13 mouse cellular contexts compared by ENCODE assay signal in the genomic region with DNA sequence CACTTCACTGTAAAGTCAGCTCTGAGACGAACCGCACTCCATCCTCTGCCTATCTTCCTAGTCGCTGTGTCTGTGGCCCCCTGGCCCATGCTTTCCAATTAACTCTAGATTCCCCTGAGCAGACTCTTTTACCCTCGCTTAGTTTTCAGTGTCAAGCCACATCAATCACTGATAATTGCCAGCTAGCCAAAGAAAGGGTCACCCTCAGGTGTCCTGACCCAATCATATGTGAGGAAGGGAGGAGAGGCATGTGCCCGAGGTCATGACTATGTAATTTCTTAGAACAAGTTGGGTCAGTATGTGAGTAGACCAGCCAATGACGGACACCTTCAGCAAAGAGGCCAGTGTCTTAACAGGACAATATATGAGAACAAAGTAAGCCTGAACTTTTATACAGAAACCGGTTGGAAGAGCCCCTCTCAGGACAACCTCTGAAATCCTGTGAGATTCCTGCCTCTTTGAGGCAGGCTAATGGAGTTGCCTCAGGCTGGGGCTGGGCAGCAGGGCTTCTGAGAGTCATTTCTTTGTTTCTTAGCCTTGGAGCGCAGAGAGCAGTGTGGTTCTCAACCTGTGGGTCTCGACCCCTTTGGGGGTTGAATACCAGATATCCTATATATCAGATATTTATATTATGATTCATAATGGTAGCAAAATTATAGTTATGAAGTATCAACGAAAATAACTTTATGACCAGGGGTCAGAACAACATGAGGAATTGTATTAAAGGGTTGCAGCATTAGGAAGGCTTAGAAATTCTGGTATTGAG.
A peak's percentile ranks its signal among the peaks of the same experiment; 100 is the strongest.
DNase-seq lines count a peak whose midpoint lies in the region; ATAC-seq and TF ChIP-seq lines count a peak whose summit lies in the region.
"Had no signal": no experiment of that assay in that cellular context is flagged by ENCODE, and none has a peak within 500 bp of the region (broad histone marks: within the 10 kb centered on the region; RNA-seq: fewer than 3 reads in every experiment).

No protein-coding gene starts in this region.

- no peak overlapping the region for H3K9ac ChIP-seq in intestine, embryonic 14.5 days (ENCODE audit: low read length)
- H3K9ac ChIP-seq in intestine, postnatal 0 days (ENCODE audit: low read depth, low read length), result no peak overlapping the region
- H3K9ac ChIP-seq: midbrain, embryonic 13.5 days; neural tube, embryonic 13.5 days had no signal

- H3K9me3 ChIP-seq in intestine, embryonic 14.5 days (ENCODE audit: control insufficient read depth, low read length), result no peaks in the 10 kb centered on the region
- no peaks in the 10 kb centered on the region for H3K9me3 ChIP-seq in intestine, postnatal 0 days (ENCODE audit: control insufficient read depth)
- no peaks in the 10 kb centered on the region for H3K9me3 ChIP-seq in embryonic facial prominence, embryonic 10.5 days
- H3K9me3 ChIP-seq: midbrain, embryonic 13.5 days; neural tube, embryonic 13.5 days had no signal

- peak; percentile 67 for DNase-seq in embryo, embryonic 10 days (ENCODE audit: low spot score)
- DNase-seq in embryo, embryonic 11 days, result no peak
- no peak for DNase-seq in intestine, embryonic 14.5 days (ENCODE audit: low spot score)
- peak; percentile 44 for DNase-seq in embryonic facial prominence, embryonic 10.5 days (ENCODE audit: low spot score)
- peak; percentile 70 for DNase-seq in retina, embryonic 14.5 days (ENCODE audit: low spot score)
- no peak for DNase-seq in thymus, postnatal 4 days
- DNase-seq in ovary, postnatal 14 days (ENCODE audit: low spot score), result no peak
- DNase-seq: cerebellum, adult 9-11 months; kidney, adult 11 months; lung, postnatal 10 days had no signal

- H3K27ac ChIP-seq in intestine, embryonic 14.5 days (ENCODE audit: low read depth), result peak overlapping the region; percentile 27; the same call in 1 of the 2 replicates
- no peak overlapping the region for H3K27ac ChIP-seq in intestine, postnatal 0 days (ENCODE audit: low read depth, low read length)
- peak overlapping the region; percentile 27 for H3K27ac ChIP-seq in embryonic facial prominence, embryonic 10.5 days (replicated peaks)
- H3K27ac ChIP-seq: midbrain, embryonic 13.5 days; neural tube, embryonic 13.5 days had no signal

- peaks cover 42% of the 10 kb centered on the region for H3K4me1 ChIP-seq in intestine, embryonic 14.5 days (replicated peaks; ENCODE audit: control insufficient read depth, insufficient read depth, low read length)
- H3K4me1 ChIP-seq in intestine, postnatal 0 days (replicated peaks; ENCODE audit: control insufficient read depth, insufficient read depth, low read length), result no peaks in the 10 kb centered on the region; the same call in 1 of the 2 replicates
- peaks cover 37% of the 10 kb centered on the region for H3K4me1 ChIP-seq in embryonic facial prominence, embryonic 10.5 days

- no peak overlapping the region for H3K4me3 ChIP-seq in intestine, embryonic 14.5 days (ENCODE audit: low read depth, low read length)
- no peak overlapping the region for H3K4me3 ChIP-seq in intestine, postnatal 0 days (ENCODE audit: low read depth, low read length)
- no peak overlapping the region for H3K4me3 ChIP-seq in embryonic facial prominence, embryonic 10.5 days
- H3K4me3 ChIP-seq: midbrain, embryonic 13.5 days; neural tube, embryonic 13.5 days had no signal

- TF ChIP-seq CTCF in intestine, postnatal 0 days (IDR thresholded peaks at IDR 0.05; ENCODE audit: low read depth), result no peak

- H3K27me3 ChIP-seq in intestine, embryonic 14.5 days (replicated peaks; ENCODE audit: control insufficient read depth, insufficient read depth, low read length), result no peaks in the 10 kb centered on the region
- H3K27me3 ChIP-seq in intestine, postnatal 0 days (replicated peaks; ENCODE audit: control insufficient read depth, insufficient read depth, low read length), result no peaks in the 10 kb centered on the region
- 0 out of 2 replicates have a peak, but pooled peaks cover 7% of the 10 kb centered on the region for H3K27me3 ChIP-seq in embryonic facial prominence, embryonic 10.5 days (replicated peaks; ENCODE audit: low read depth, poor library complexity, severe bottlenecking)
- H3K27me3 ChIP-seq: midbrain, embryonic 13.5 days; neural tube, embryonic 13.5 days had no signal

- H3K4me2 ChIP-seq in intestine, embryonic 14.5 days (ENCODE audit: low read length), result no peak overlapping the region
- H3K4me2 ChIP-seq in intestine, postnatal 0 days (replicated peaks; ENCODE audit: low read depth), result no peak overlapping the region
- H3K4me2 ChIP-seq: midbrain, embryonic 13.5 days; neural tube, embryonic 13.5 days had no signal

- 57% methylated on average over 10 of the region's 10 CpGs for WGBS in intestine, embryonic 14.5 days
- WGBS in intestine, postnatal 0 days, result 71% methylated on average over 10 of the region's 10 CpGs
- whole genome bisulfite sequencing in embryonic facial prominence, embryonic 10.5 days, result 33% methylated on average over 10 of the region's 10 CpGs

- no peak for ATAC-seq in intestine, embryonic 14.5 days (replicated peaks; ENCODE audit: low FRiP score, low TSS enrichment, low read depth)
- no peak for ATAC-seq in intestine, postnatal 0 days
- ATAC-seq: midbrain, embryonic 13.5 days had no signal

- H3K36me3 ChIP-seq in intestine, embryonic 14.5 days (ENCODE audit: control insufficient read depth, insufficient read depth, low read length), result no peaks in the 10 kb centered on the region
- no peaks in the 10 kb centered on the region for H3K36me3 ChIP-seq in intestine, postnatal 0 days (ENCODE audit: control insufficient read depth, insufficient read depth)
- no peaks in the 10 kb centered on the region for H3K36me3 ChIP-seq in embryonic facial prominence, embryonic 10.5 days (replicated peaks)
- H3K36me3 ChIP-seq: midbrain, embryonic 13.5 days; neural tube, embryonic 13.5 days had no signal

Comparison
In these comparisons a context has a peak if more than half of its experiments do, and no peak if none do; other contexts are left out.
1. DNase-seq: peak in embryo, embryonic 10 days (single experiment), embryonic facial prominence, embryonic 10.5 days (single experiment) and retina, embryonic 14.5 days (single experiment); none in embryo, embryonic 11 days (single experiment), intestine, embryonic 14.5 days (single experiment), thymus, postnatal 4 days (single experiment) and ovary, postnatal 14 days (single experiment).